Mouse (Mus musculus): Measurements from ENCODE around the gene Ccdc85c. TPM values are rescaled to one million over a fixed set of nuclear protein-coding genes. Genes with fewer than 3 reads are reported as not detected.
A peak's percentile ranks its signal among the peaks of the same experiment; 100 is the strongest.

Gene Ccdc85c
- polyA plus RNA-seq, 2 experiments: 1.8 TPM

- Histone ChIP-seq H3K27me3 (ENCODE audit: control insufficient read depth, insufficient read depth, low read length) (no peaks in the 10 kb centered on the region), H3K4me1 (replicated peaks; ENCODE audit: control insufficient read depth in 2 of 2, insufficient read depth in 2 of 2, low read length in 1 of 2) (peaks cover 9 to 22% of the 10 kb centered on the region in 2 experiments), H3K27ac (peak within 1 kb of the TSS; percentile 86), H3K36me3 (replicated peaks; ENCODE audit: control insufficient read depth, insufficient read depth, low read depth) (peaks cover 2% of the 10 kb centered on the region; the same call in 1 of the 2 replicates), H3K4me3 (ENCODE audit: insufficient read depth in 1 of 2, low read depth in 2 of 2, low read length in 2 of 2) (peak within 1 kb of the TSS; percentile 95 to 97), H3K4me2 (ENCODE audit: low read depth) (peak within 1 kb of the TSS; percentile 81), H3K9ac (replicated peaks) (peak within 1 kb of the TSS; percentile 98), H3K9me3 (ENCODE audit: control insufficient read depth, low read length) (no peaks in the 10 kb centered on the region)
- peak; percentile 98 to 99 (median 98) for DNase-seq (ENCODE audit: low read depth in 3 of 3, low spot score in 3 of 3)
- ATAC-seq (ENCODE audit: insufficient read depth): peak; percentile 94
- WGBS (ENCODE audit: insufficient replicate concordance): under 1% methylated on average over 80 of the region's 82 CpGs
- TF ChIP-seq EP300 (IDR thresholded peaks at IDR 0.05; ENCODE audit: low read depth) (peak; percentile 42; the same call in 1 of the 2 replicates), CTCF (IDR thresholded peaks at IDR 0.05; ENCODE audit: low read depth) (peak; percentile 22)
These were observed 95.6 kb downstream of the Ccdc85c start, which contains the start of gene Ccnk for GRCm38 (mm10) chr12:108179321-108180266. Gene Ccnk (plus strand): TSS chr12:108179579.

- Histone ChIP-seq H3K27me3 (ENCODE audit: control insufficient read depth, insufficient read depth, low read length) (no peaks in the 10 kb centered on the region), H3K9ac (replicated peaks) (peak within 1 kb of the TSS; percentile 98), H3K9me3 (ENCODE audit: control insufficient read depth, low read length) (no peaks in the 10 kb centered on the region), H3K4me1 (replicated peaks; ENCODE audit: control insufficient read depth in 2 of 2, insufficient read depth in 2 of 2, low read length in 1 of 2) (peaks cover 10 to 22% of the 10 kb centered on the region in 2 experiments), H3K27ac (peak within 1 kb of the TSS; percentile 86), H3K4me3 (ENCODE audit: insufficient read depth in 1 of 2, low read depth in 2 of 2, low read length in 2 of 2) (peak within 1 kb of the TSS; percentile 95 to 97), H3K4me2 (ENCODE audit: low read depth) (peak within 1 kb of the TSS; percentile 81), H3K36me3 (replicated peaks; ENCODE audit: control insufficient read depth, insufficient read depth, low read depth) (peaks cover 2% of the 10 kb centered on the region; the same call in 1 of the 2 replicates)
- TF ChIP-seq EP300 (IDR thresholded peaks at IDR 0.05; ENCODE audit: low read depth) (no peak), CTCF (IDR thresholded peaks at IDR 0.05; ENCODE audit: low read depth) (no peak)
- ATAC-seq (ENCODE audit: insufficient read depth) (no peak), DNase-seq (ENCODE audit: low read depth in 3 of 3, low spot score in 3 of 3) (no peak)
- WGBS (ENCODE audit: insufficient replicate concordance): 0% methylated on average over 9 of the region's 9 CpGs
These were observed 96.1 kb downstream of the Ccdc85c start, which contains the start of gene Setd3 for GRCm38 (mm10) chr12:108179246-108179320. Gene Setd3 (minus strand): TSS chr12:108179314.

GRCm38 (mm10) chr12:108178331-108179245, 96.6 kb downstream of the Ccdc85c start:
- TF ChIP-seq EP300 (IDR thresholded peaks at IDR 0.05; ENCODE audit: low read depth): no peak
- WGBS (ENCODE audit: insufficient replicate concordance): under 1% methylated on average over 100 of the region's 103 CpGs
- Histone ChIP-seq H3K4me1 (replicated peaks; ENCODE audit: control insufficient read depth in 2 of 2, insufficient read depth in 2 of 2, low read length in 1 of 2) (peaks cover 10 to 22% of the 10 kb centered on the region in 2 experiments), H3K9me3 (ENCODE audit: control insufficient read depth, low read length) (no peaks in the 10 kb centered on the region), H3K36me3 (replicated peaks; ENCODE audit: control insufficient read depth, insufficient read depth, low read depth) (peaks cover 2% of the 10 kb centered on the region; the same call in 1 of the 2 replicates), H3K27me3 (ENCODE audit: control insufficient read depth, insufficient read depth, low read length) (no peaks in the 10 kb centered on the region), H3K9ac (replicated peaks) (peak overlapping the region; percentile 98), H3K4me2 (ENCODE audit: low read depth) (peak overlapping the region; percentile 71), H3K4me3 (ENCODE audit: insufficient read depth in 1 of 2, low read depth in 2 of 2, low read length in 2 of 2) (peak overlapping the region; percentile 79 to 97), H3K27ac (peak overlapping the region; percentile 86)
- peak; percentile 78 for ATAC-seq (ENCODE audit: insufficient read depth)
- DNase-seq (ENCODE audit: low read depth in 3 of 3, low spot score in 3 of 3): peak; percentile 45 to 58 (median 47)

- Histone ChIP-seq H3K27me3 (ENCODE audit: control insufficient read depth, insufficient read depth, low read length) (no peaks in the 10 kb centered on the region), H3K27ac (no peak overlapping the region), H3K4me1 (replicated peaks; ENCODE audit: control insufficient read depth in 2 of 2, insufficient read depth in 2 of 2, low read length in 1 of 2) (peaks cover 18 to 27% of the 10 kb centered on the region in 2 experiments), H3K4me3 (ENCODE audit: insufficient read depth in 1 of 2, low read depth in 2 of 2, low read length in 2 of 2) (no peak overlapping the region; a peak in 1 of 4 replicates), H3K4me2 (ENCODE audit: low read depth) (peak overlapping the region; percentile 71), H3K9me3 (ENCODE audit: control insufficient read depth, low read length) (no peaks in the 10 kb centered on the region), H3K36me3 (replicated peaks; ENCODE audit: control insufficient read depth, insufficient read depth, low read depth) (no peaks in the 10 kb centered on the region; the same call in 1 of the 2 replicates), H3K9ac (replicated peaks) (0 out of 2 replicates have a peak overlapping the region, but pooled peaks have one; percentile 23)
- WGBS (ENCODE audit: insufficient replicate concordance): 76% methylated on average over 3 of the region's 3 CpGs
- TF ChIP-seq CTCF (IDR thresholded peaks at IDR 0.05; ENCODE audit: low read depth): no peak
- TF ChIP-seq EP300 (IDR thresholded peaks at IDR 0.05; ENCODE audit: low read depth): no peak
- DNase-seq (ENCODE audit: low read depth in 3 of 3, low spot score in 3 of 3): no peak
- ATAC-seq (ENCODE audit: insufficient read depth): no peak
These were observed 98.9 kb downstream of the Ccdc85c start for GRCm38 (mm10) chr12:108176366-108176765.
